Mouse (Mus musculus) liver, embryonic 15.5 days (tissue): ENCODE measurements around the gene Srsf7. TPM values are rescaled to one million over a fixed set of nuclear protein-coding genes. Genes with fewer than 3 reads are reported as not detected.

ENCODE experiments used
- ATAC-seq: fragments of 200-750 bp; cut with Nextera tagmentation; 2 replicates; pipeline ENCODE4 v1.8.0; 2017; ENCODE audit warnings: moderate number of reproducible peaks, mild to moderate bottlenecking, moderate library complexity; ENCODE audit not compliant: insufficient read depth
- H3K27ac ChIP-seq: fragments of 300-500 bp; sonication (generic); replicated peaks from 2 replicates; pipeline ENCODE4 v1.5.1; 2015; ENCODE audit warnings: mild to moderate bottlenecking, inconsistent platforms
- H3K27me3 ChIP-seq: fragments of 300-500 bp; sonication (generic); 2 replicates; pipeline ENCODE4 v1.6.1; 2015; ENCODE audit warnings: mild to moderate bottlenecking, inconsistent platforms
- H3K36me3 ChIP-seq: fragments of 300-500 bp; sonication (generic); replicated peaks from 2 replicates; pipeline ENCODE4 v1.6.1; 2015; ENCODE audit warnings: moderate library complexity, mild to moderate bottlenecking, inconsistent platforms
- H3K4me1 ChIP-seq: fragments of 300-500 bp; sonication (generic); replicated peaks from 2 replicates; pipeline ENCODE4 v1.6.1; 2015; ENCODE audit warnings: inconsistent platforms
- H3K4me2 ChIP-seq: fragments of 300-500 bp; sonication (generic); 2 replicates; pipeline ENCODE4 v1.6.1; 2015; ENCODE audit warnings: moderate library complexity, mild to moderate bottlenecking, inconsistent platforms
- H3K4me3 ChIP-seq: fragments of 300-500 bp; sonication (generic); replicated peaks from 2 replicates; pipeline ENCODE4 v1.5.1; 2015; ENCODE audit warnings: mild to moderate bottlenecking, inconsistent platforms
- H3K9ac ChIP-seq: fragments of 300-500 bp; sonication (generic); 2 replicates; pipeline ENCODE4 v1.6.1; 2015; ENCODE audit warnings: moderate library complexity, mild to moderate bottlenecking, inconsistent platforms
- H3K9me3 ChIP-seq: fragments of 300-500 bp; sonication (generic); replicated peaks from 2 replicates; pipeline ENCODE4 v1.6.1; 2016; ENCODE audit warnings: inconsistent platforms
- WGBS: fragments of 180-500 bp; shearing (Covaris S2); methylation state at CpG from one replicate; pipeline ENCODE4 v1.1.7; 2015; ENCODE audit warnings: mixed read lengths; ENCODE audit not compliant: insufficient replicate concordance; 5-methylcytosine and 5-hydroxymethylcytosine counted together
- polyA plus RNA-seq: library from polyadenylated mRNA; unstranded; fragments of >200 nt; fragmentation: Nextera tagmentation; extraction: Ambion mirVana; gene quantifications from 2 replicates; pipeline ENCODE4 v1.2.1, GENCODE M21; 2015

Srsf7 gene
- polyA plus RNA-seq, 1 experiment from 2014 or later, result 220 TPM

- Histone ChIP-seq H3K9ac (no peak overlapping the region), H3K27ac (no peak overlapping the region), H3K36me3 (no peaks in the 10 kb centered on the region), H3K4me1 (peaks cover 7% of the 10 kb centered on the region; the same call in 1 of the 2 replicates), H3K4me2 (no peak overlapping the region), H3K4me3 (no peak overlapping the region), H3K9me3 (no peaks in the 10 kb centered on the region), H3K27me3 (no peaks in the 10 kb centered on the region)
- ATAC-seq, result no peak
- WGBS, result 51% methylated on average over 2 of the region's 2 CpGs
Measured at GRCm38 (mm10) chr17:80153631-80154030, 53.5 kb downstream of the Srsf7 start.

GRCm38 (mm10) chr17:80152767-80153630, 54.1 kb downstream of the Srsf7 start:
- ATAC-seq, result no peak; the same call in 1 of the 2 replicates
- Histone ChIP-seq H3K4me2 (no peak overlapping the region), H3K4me1 (peaks cover 7% of the 10 kb centered on the region; the same call in 1 of the 2 replicates), H3K9ac (no peak overlapping the region), H3K27ac (no peak overlapping the region), H3K9me3 (no peaks in the 10 kb centered on the region), H3K36me3 (no peaks in the 10 kb centered on the region), H3K4me3 (no peak overlapping the region), H3K27me3 (no peaks in the 10 kb centered on the region)
- 47% methylated on average over 12 of the region's 12 CpGs for WGBS

GRCm38 (mm10) chr17:80151353-80151752, 55.8 kb downstream of the Srsf7 start:
- H3K9me3 ChIP-seq, result no peaks in the 10 kb centered on the region
- no peak overlapping the region for H3K27ac ChIP-seq
- H3K4me2 ChIP-seq, result no peak overlapping the region
- no peaks in the 10 kb centered on the region for H3K36me3 ChIP-seq
- peaks cover 7% of the 10 kb centered on the region; the same call in 1 of the 2 replicates for H3K4me1 ChIP-seq
- H3K27me3 ChIP-seq, result no peaks in the 10 kb centered on the region
- H3K4me3 ChIP-seq, result no peak overlapping the region
- no peak; the same call in 1 of the 2 replicates for ATAC-seq
- no peak overlapping the region for H3K9ac ChIP-seq
- 53% methylated on average over 5 of the region's 5 CpGs for WGBS

Other genes starting within 250 kb of the Srsf7 start
- 21.8 and 22.7 TPM in 2 replicates for gene Hnrnpll, start 145.0 kb downstream of the Srsf7 start, polyA plus RNA-seq
- 31.9 and 35.9 TPM in 2 replicates for gene Galm, start 79.8 kb downstream of the Srsf7 start, polyA plus RNA-seq
- not detected in 2 replicates for gene Ttc39d, start 153 bp upstream of the Srsf7 start, polyA plus RNA-seq
- gene Gemin6, start 17.1 kb upstream of the Srsf7 start, polyA plus RNA-seq, result 25.6 and 28.9 TPM in 2 replicates
- gene Morn2, start 82.9 kb upstream of the Srsf7 start, polyA plus RNA-seq, result 7.0 and 7.6 TPM in 2 replicates
- 3.9 and 4.1 TPM in 2 replicates for gene Dhx57, start 83.2 kb upstream of the Srsf7 start, polyA plus RNA-seq
- gene Arhgef33, start 100.1 kb upstream of the Srsf7 start, polyA plus RNA-seq, result 0.10 TPM in 1 of 2 replicates, not detected in the other
- gene Gm10190, start 166.2 kb upstream of the Srsf7 start, polyA plus RNA-seq, result not detected in 2 replicates